Mouse (Mus musculus): Measurements from ENCODE around the gene Rab1b.

Rab1b gene

GRCm38 (mm10) chr19:5056251-5056650 lies 50.6 kb downstream of the Rab1b start:
- in situ Hi-C loops (cut with MboI; ENCODE audit: unreplicated experiment in 2 of 2) = no loop called here

GRCm38 (mm10) chr19:5053909-5054308 lies 53.0 kb downstream of the Rab1b start:
- in situ Hi-C loops (cut with MboI; ENCODE audit: unreplicated experiment in 2 of 2) = no loop called here

GRCm38 (mm10) chr19:5052853-5053252 lies 54.0 kb downstream of the Rab1b start:
- in situ Hi-C loops (cut with MboI; ENCODE audit: unreplicated experiment in 2 of 2) = no loop called here

GRCm38 (mm10) chr19:5052166-5052822 lies 54.6 kb downstream of the Rab1b start:
- in situ Hi-C loops (cut with MboI; ENCODE audit: unreplicated experiment in 2 of 2) = no loop called here

- in situ Hi-C loops (cut with MboI; ENCODE audit: unreplicated experiment in 2 of 2) = no loop called here
Observed at GRCm38 (mm10) chr19:5051515-5051914, 55.4 kb downstream of the Rab1b start.

GRCm38 (mm10) chr19:5051031-5051430 lies 55.8 kb downstream of the Rab1b start:
- in situ Hi-C loops (cut with MboI; ENCODE audit: unreplicated experiment in 2 of 2) = no loop called here

- in situ Hi-C loops (cut with MboI; ENCODE audit: unreplicated experiment in 2 of 2) = no loop called here
Observed at GRCm38 (mm10) chr19:5050047-5050905, 56.6 kb downstream of the Rab1b start, which contains the start of gene Rin1. Gene Rin1, plus strand, starts transcription at chr19:5050481.

GRCm38 (mm10) chr19:5049325-5049724 lies 57.5 kb downstream of the Rab1b start:
- in situ Hi-C loops (cut with MboI; ENCODE audit: unreplicated experiment in 2 of 2) = loop anchor here in 1 of 2 experiments (5.0 kb wide), 1 partner anchor 33 kb away; no protein-coding TSS in a partner anchor
